Mouse (Mus musculus) heart, embryonic 14.5 days (tissue): ENCODE measurements around the gene Grk3. TPM values are rescaled to one million over a fixed set of nuclear protein-coding genes. Genes with fewer than 3 reads are reported as not detected.

Experiments used
- ATAC-seq: fragments of 200-750 bp; cut with Nextera tagmentation; 2 replicates; pipeline ENCODE4 v1.8.0; 2017; ENCODE audit warnings: low read depth, moderate TSS enrichment; ENCODE audit not compliant: insufficient number of reproducible peaks, insufficient read depth, low FRiP score
- H3K27ac ChIP-seq, 2 experiments: fragments of 200-500 bp in 1 of 2; fragments of 300-500 bp in 1 of 2; sonication (generic) in 1 of 2; replicated peaks in 1 of 2; 2 replicates each; pipeline ENCODE4 v1.5.1; 2012 to 2014; ENCODE audit warnings: low read depth in 2 of 2, low read length in 2 of 2, control low read depth in 1 of 2, mild to moderate bottlenecking in 1 of 2, mixed read lengths in 1 of 2; ENCODE audit not compliant: control insufficient read depth in 1 of 2, insufficient read depth in 1 of 2
- H3K27me3 ChIP-seq: fragments of 300-500 bp; sonication (generic); 2 replicates; pipeline ENCODE4 v1.6.1; 2014; ENCODE audit warnings: mild to moderate bottlenecking, low read length, control low read depth; ENCODE audit not compliant: control insufficient read depth, insufficient read depth
- H3K36me3 ChIP-seq: fragments of 300-500 bp; sonication (generic); 2 replicates; pipeline ENCODE4 v1.6.1; 2014; ENCODE audit warnings: mild to moderate bottlenecking, control low read depth, low read length, mixed read lengths; ENCODE audit not compliant: control insufficient read depth, insufficient read depth
- H3K4me1 ChIP-seq, 2 experiments: fragments of 200-500 bp in 1 of 2; fragments of 300-500 bp in 1 of 2; sonication (generic) in 1 of 2; 2 replicates each; pipeline ENCODE4 v1.6.1; 2012 to 2014; ENCODE audit warnings: low read length in 2 of 2, control low read depth in 1 of 2, mixed read lengths in 1 of 2; ENCODE audit not compliant: control insufficient read depth in 2 of 2, insufficient read depth in 2 of 2
- H3K4me2 ChIP-seq: fragments of 300-500 bp; sonication (generic); 2 replicates; pipeline ENCODE4 v1.6.1; 2014; ENCODE audit warnings: mild to moderate bottlenecking, low read length
- H3K4me3 ChIP-seq, 2 experiments: fragments of 200-500 bp in 1 of 2; fragments of 300-500 bp in 1 of 2; sonication (generic) in 1 of 2; 2 replicates each; pipeline ENCODE4 v1.5.1; 2012 to 2014; ENCODE audit warnings: low read length in 2 of 2, mild to moderate bottlenecking in 2 of 2, control low read depth in 1 of 2, low read depth in 1 of 2, moderate library complexity in 1 of 2; ENCODE audit not compliant: control insufficient read depth in 1 of 2, insufficient read depth in 1 of 2
- H3K9ac ChIP-seq: fragments of 300-500 bp; sonication (generic); 2 replicates; pipeline ENCODE4 v1.6.1; 2014; ENCODE audit warnings: mild to moderate bottlenecking, low read length
- H3K9me3 ChIP-seq: fragments of 300-500 bp; sonication (generic); 2 replicates; pipeline ENCODE4 v1.6.1; 2016; ENCODE audit warnings: low read length, control low read depth; ENCODE audit not compliant: control insufficient read depth
- WGBS: fragments of 180-500 bp; shearing (Covaris S2); extraction: QIAGEN DNeasy Blood & Tissue Kit; methylation state at CpG from one replicate; pipeline ENCODE4 v1.1.7; 2014; 5-methylcytosine and 5-hydroxymethylcytosine counted together
- polyA plus RNA-seq: library from polyadenylated mRNA; unstranded; fragments of >200 nt; fragmentation: Nextera tagmentation; extraction: Ambion mirVana; gene quantifications from 2 replicates; pipeline ENCODE4 v1.2.1, GENCODE M21; 2014

Gene Grk3
- polyA plus RNA-seq, 1 experiment from 2014 or later = 13.3 TPM

DNA sequence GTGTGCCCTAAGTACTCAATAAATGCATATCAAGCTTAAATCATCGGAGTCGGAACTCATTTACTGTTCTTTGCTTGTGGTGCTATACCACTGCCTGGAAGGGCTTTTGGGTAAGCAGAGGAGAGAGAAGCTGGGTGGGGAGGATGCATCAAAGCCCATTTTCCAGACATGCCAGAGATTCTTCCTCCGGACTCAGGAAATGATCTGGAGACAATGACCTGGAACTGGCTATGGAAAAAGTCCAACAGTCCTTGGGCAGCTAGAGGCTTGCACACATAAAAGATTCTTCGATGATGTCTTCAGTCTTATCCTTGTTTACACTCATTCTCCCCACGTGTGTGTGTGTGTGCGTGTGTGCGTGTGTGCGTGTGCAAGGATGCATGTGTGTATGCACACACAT lies 80.2 kb downstream of the Grk3 start:
- no peak overlapping the region for H3K4me2 ChIP-seq
- WGBS = 76% methylated on average over 8 of the region's 8 CpGs

DNA sequence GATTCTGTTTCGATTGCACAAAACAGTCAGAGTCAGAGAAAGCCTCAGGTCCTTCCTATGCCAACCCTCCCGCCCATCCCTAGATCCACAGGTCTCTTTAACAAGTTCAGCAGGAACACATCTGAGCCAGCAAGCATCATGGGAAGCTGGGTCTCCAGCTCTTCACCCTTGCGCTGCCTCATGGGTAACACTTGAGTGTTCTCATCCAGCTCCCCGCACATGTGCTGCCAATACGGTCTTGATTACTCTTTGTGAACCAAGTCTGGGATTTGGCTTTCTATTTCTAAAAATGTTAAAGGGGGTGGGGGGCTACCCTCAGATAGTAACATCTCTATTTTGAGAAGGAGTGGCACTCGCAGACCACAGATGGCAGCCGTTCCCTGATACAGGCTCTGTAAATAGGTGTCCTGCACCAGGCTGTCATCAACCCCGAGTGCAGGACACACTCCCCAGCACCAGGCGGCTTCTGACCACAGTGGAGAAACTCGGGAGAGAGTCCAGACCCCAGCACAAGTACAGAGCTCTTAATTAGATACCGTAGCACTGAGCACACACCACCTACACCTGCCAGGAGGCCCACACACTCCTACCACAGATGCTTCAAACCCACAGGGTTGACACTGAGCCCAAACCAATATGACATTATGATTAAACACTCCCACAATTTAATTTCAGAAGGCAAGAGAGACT lies 82.6 kb downstream of the Grk3 start:
- peak; percentile 91 for ATAC-seq
- 32% methylated on average over 11 of the region's 11 CpGs for WGBS
- Histone ChIP-seq H3K27me3 (no peaks in the 10 kb centered on the region), H3K4me1 (peaks cover 29 to 46% of the 10 kb centered on the region in 2 experiments), H3K4me2 (peak overlapping the region; percentile 11), H3K9ac (no peak overlapping the region), H3K4me3 (no peak overlapping the region), H3K27ac (peak overlapping the region; percentile 64 to 82), H3K36me3 (peaks cover 20% of the 10 kb centered on the region), H3K9me3 (no peaks in the 10 kb centered on the region)

More for the DNA sequence above, 80.2 kb downstream of the Grk3 start:
- ATAC-seq = no peak
- Histone ChIP-seq H3K27ac (no peak overlapping the region), H3K4me3 (no peak overlapping the region), H3K9ac (no peak overlapping the region), H3K9me3 (no peaks in the 10 kb centered on the region), H3K36me3 (peaks cover 15% of the 10 kb centered on the region; the same call in 1 of the 2 replicates), H3K27me3 (no peaks in the 10 kb centered on the region), H3K4me1 (peaks cover 27 to 42% of the 10 kb centered on the region in 2 experiments)

- H3K4me1 ChIP-seq = peaks cover 27 to 39% of the 10 kb centered on the region in 2 experiments
- 0 out of 4 replicates have a peak overlapping the region, but pooled peaks of 1 of the 2 experiments have one; percentile 82 for H3K27ac ChIP-seq
- peaks cover 23% of the 10 kb centered on the region for H3K36me3 ChIP-seq
- H3K4me2 ChIP-seq = no peak overlapping the region
- no peak for ATAC-seq
- no peak overlapping the region for H3K4me3 ChIP-seq
- H3K9ac ChIP-seq = no peak overlapping the region
- H3K9me3 ChIP-seq = no peaks in the 10 kb centered on the region
- 75% methylated on average over 5 of the region's 5 CpGs for WGBS
- H3K27me3 ChIP-seq = no peaks in the 10 kb centered on the region
Measured at GRCm38 (mm10) chr5:112931901-112932300, 83.7 kb downstream of the Grk3 start.

DNA sequence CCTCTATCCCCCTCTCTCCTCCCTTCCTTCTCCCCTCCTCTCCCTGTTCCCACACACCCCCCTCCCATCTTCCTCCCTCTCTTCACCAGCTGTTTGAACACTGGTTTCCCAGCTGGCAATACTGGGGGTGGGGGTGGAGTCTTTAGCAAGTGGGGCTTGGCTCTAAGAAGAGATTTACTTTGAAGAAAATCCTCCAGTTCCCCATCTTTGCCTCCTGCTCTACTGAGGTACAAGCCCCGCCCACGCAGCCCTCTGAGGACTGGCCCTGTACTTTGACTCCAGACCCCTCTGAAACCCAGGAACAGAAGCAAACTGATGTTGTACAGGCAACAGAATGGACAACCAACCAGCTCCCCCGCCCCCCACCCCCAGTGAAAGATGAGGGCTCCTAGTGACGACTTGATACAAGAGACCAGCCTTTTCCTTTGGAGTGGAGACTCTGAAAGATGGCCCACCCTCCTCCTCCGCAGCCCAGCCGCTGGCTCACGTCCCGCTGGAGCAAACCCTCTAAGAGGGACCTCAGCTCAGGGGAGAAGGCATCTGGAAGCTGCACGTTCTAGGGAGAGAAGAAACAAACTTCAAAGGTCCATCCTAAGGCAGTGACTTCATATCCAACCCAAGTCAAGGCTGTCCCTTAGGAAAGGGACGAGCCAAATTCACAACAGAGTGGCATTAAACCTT lies 87.2 kb downstream of the Grk3 start:
- H3K9ac ChIP-seq = no peak overlapping the region
- H3K4me1 ChIP-seq = peaks cover 15 to 25% of the 10 kb centered on the region in 2 experiments
- 37% methylated on average over 10 of the region's 10 CpGs for WGBS
- no peak overlapping the region for H3K27ac ChIP-seq
- ATAC-seq = no peak
- H3K4me2 ChIP-seq = no peak overlapping the region
- H3K4me3 ChIP-seq = no peak overlapping the region
- no peaks in the 10 kb centered on the region for H3K27me3 ChIP-seq
- H3K36me3 ChIP-seq = peaks cover 30% of the 10 kb centered on the region
- H3K9me3 ChIP-seq = no peaks in the 10 kb centered on the region

DNA sequence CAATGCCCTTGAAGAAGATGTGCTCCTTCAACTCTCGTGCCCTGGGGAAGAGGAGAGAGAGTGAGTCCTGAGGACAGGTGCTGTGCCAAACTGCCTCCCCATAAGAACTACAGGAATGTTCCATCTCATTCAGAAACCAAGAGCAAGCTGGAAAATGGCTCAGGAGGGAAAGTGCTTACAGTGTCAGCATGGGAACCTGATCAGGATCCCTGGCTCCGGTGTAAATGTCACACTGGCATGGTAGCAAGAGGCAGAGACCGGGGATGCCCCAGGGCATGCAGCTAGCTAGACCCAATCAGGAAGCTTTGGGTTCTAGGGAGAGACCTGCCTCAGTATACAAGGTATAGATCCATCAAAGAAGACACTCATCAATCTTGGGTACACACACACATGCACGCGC lies 90.2 kb downstream of the Grk3 start:
- Histone ChIP-seq H3K27ac (no peak overlapping the region), H3K4me1 (peaks cover 12 to 20% of the 10 kb centered on the region in 2 experiments), H3K36me3 (peaks cover 30% of the 10 kb centered on the region), H3K9ac (no peak overlapping the region), H3K4me3 (no peak overlapping the region), H3K27me3 (no peaks in the 10 kb centered on the region), H3K9me3 (no peaks in the 10 kb centered on the region), H3K4me2 (no peak overlapping the region)
- WGBS = 91% methylated on average over 5 of the region's 5 CpGs
- ATAC-seq = no peak

DNA sequence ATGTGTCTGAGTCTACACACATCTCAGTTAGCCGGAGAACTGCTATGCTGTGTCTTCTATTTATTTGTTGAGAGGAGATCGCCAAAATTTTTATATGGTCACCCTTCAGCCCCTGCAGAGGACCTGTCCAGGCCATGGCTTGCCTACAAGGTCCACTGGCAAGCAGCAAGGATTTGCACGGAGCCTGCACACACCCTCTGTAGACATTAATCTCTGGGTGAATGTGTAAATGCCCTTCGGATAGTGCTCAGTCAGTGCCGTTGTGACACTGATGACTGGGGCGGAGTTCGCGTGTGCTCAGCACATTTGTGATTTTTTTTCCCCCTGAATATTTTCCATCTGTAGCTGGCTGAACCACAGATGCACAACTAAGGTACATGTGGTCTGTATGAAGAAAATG lies 90.8 kb downstream of the Grk3 start:
- Histone ChIP-seq H3K4me2 (no peak overlapping the region), H3K9me3 (no peaks in the 10 kb centered on the region), H3K4me1 (peaks cover 15 to 23% of the 10 kb centered on the region in 2 experiments), H3K4me3 (no peak overlapping the region), H3K27ac (no peak overlapping the region), H3K9ac (no peak overlapping the region), H3K27me3 (no peaks in the 10 kb centered on the region), H3K36me3 (peaks cover 33% of the 10 kb centered on the region)
- 88% methylated on average over 8 of the region's 8 CpGs for WGBS
- no peak for ATAC-seq

- H3K36me3 ChIP-seq = peaks cover 32% of the 10 kb centered on the region
- no peak for ATAC-seq
- WGBS = 72% methylated on average over 14 of the region's 14 CpGs
- no peaks in the 10 kb centered on the region for H3K27me3 ChIP-seq
- H3K27ac ChIP-seq = peak overlapping the region in 1 of 2 experiments; percentile 3; a peak in 1 of 4 replicates
- H3K9ac ChIP-seq = no peak overlapping the region
- no peaks in the 10 kb centered on the region for H3K9me3 ChIP-seq
- H3K4me2 ChIP-seq = peak overlapping the region; percentile 4
- no peak overlapping the region for H3K4me3 ChIP-seq
- H3K4me1 ChIP-seq = peaks cover 15 to 24% of the 10 kb centered on the region in 2 experiments
Measured at GRCm38 (mm10) chr5:112923841-112924240, 91.8 kb downstream of the Grk3 start.
